Mouse (Mus musculus): Measurements from ENCODE around the gene Unc79. TPM values are rescaled to one million over a fixed set of nuclear protein-coding genes. Genes with fewer than 3 reads are reported as not detected.

The Unc79 gene
- under 1 TPM; 0.32 to 0.60 TPM for polyA plus RNA-seq (2017; shearing (Covaris generic))

DNA sequence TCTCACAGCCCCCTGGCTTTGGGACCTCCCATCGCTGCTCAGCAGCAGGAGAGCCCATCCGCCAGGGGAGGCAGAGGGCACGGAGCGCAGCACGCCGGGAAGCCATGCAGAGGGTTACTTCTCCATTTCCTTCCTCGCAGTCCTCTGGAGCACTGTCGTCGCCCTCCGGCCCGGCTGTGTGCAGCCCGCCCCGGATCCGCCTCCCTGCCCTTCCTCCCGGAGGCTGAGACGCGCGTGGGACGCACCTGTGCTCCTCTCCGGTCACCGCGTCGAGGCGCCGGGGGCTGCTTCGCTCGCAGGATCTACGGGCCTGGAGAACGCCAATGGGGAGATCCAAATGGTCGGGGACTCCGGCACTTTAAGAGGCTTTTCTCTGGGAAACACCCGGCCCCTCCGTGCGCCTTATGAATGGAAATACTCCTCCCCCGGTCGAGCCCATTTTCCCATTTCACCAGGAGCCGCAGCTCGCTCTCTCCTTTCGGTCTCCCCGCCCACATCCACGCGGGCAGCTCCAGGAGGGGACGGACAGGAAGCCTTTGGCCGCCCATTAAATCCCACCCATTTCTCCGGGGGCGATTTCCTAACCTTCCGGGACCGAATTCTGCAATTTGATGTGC lies at the start of gene Unc79:
Gene Unc79 (plus strand): TSS at position 82 of the 617 bp plus-strand sequence.
- ATAC-seq: no peak

DNA sequence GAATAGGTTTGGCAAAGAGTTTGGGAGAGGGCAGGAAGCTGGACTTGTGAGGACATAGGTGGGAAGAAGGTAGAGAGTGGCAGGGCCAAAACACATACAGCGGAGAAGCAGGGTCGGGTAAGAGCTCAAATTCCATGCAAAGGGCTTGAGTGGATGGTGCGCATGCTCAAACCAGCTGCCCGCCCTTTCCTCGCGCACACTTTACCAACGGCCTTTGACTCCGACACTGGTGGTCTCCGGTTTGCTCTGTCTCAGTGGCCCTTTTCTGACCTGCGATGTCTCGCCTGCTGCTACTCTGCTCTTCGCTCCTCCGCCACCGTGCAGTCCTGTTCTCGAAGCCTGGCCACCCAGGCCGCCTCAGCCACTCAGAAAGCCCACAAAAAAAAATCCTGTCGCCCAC lies 49.6 kb upstream of the Unc79 start, which contains the start of gene Cox8c:
Gene Cox8c (plus strand): TSS at position 226 of the 400 bp plus-strand sequence.
- ATAC-seq: no peak

DNA sequence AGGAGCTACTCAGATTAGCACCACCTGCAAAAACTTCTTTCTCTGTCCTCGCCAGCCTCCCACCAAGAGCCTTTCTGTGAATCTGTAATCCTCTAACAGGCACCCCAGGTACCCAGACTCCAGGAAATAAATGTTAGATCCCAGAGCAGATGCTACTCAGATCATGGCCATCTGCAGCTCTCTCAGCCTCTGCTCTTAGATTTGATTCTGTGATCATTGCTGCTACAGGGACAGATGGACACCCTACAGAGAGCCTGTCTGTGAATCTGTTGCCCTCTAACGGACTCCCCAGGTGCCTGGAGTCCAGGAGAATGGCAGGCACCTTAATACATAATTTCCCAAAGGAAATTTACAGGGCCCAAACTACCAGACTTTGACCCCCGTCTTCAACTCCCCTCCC lies 40.5 kb upstream of the Unc79 start:
- ATAC-seq: no peak

DNA sequence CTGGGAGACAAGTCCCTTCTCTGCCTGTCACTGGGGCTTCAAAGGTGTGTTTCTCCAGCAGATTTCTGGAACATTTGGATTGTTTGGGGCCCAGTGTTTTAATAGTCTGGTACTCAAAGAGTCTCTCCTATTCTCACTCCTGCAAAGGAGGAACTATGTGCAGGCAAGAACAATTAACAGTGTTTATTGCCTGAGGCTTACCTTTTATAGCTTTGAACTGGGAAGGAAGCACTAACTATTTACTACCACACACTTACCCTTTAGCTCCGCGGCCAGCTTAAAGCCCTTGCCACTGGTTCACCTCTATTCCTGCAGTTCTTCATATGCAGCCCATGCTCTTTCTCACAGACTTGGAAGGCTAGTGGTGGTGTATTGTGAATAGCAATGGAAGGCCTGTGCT lies 32.6 kb upstream of the Unc79 start:
- ATAC-seq: no peak

DNA sequence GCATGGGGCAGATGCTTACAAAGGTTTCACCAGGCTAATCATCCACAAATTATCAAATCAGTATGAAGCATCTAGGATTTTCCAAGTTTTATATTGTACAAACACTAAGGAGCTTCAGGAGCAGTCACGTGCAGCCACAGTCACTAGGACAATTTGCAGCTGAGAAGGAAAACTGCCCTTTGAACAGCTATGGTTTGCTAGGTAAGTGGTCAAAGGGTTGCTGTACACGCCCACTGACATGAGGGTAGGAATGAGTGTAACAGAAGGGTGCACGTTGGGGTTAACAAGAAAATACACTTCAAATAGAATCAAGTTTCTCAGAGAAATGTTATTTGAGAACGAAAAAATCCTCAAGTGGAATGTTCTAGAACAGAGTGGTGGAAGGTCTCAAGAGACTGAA lies 18.9 kb upstream of the Unc79 start:
- no peak for ATAC-seq

DNA sequence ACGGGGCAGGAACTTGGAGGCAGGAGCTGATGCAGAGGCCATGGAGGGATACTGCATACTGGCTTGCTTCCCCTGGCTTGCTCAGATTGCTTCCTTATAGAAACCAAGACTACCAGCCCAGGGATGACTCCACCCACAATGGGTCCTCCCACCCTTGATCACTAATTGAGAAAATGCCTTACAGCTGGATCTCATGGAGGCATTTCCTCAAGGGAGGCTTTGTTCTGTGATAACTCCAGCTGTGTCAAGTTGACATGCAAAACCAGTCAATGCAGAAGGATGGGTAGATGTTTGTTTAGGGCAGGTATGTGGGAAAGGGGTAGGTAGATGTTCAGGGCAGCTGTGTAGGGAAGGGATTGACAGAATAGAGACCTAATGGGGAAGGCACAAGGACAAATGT lies 18.3 kb upstream of the Unc79 start:
- ATAC-seq: no peak

- ATAC-seq: no peak
Observed at GRCm38 (mm10) chr12:102930789-102931188, 17.9 kb upstream of the Unc79 start.

GRCm38 (mm10) chr12:102935892-102936291 lies 12.8 kb upstream of the Unc79 start:
- no peak for ATAC-seq

GRCm38 (mm10) chr12:102945571-102945970 lies 3.1 kb upstream of the Unc79 start:
- no peak for ATAC-seq

GRCm38 (mm10) chr12:102947826-102948225 lies 833 bp upstream of the Unc79 start:
- no peak for ATAC-seq

DNA sequence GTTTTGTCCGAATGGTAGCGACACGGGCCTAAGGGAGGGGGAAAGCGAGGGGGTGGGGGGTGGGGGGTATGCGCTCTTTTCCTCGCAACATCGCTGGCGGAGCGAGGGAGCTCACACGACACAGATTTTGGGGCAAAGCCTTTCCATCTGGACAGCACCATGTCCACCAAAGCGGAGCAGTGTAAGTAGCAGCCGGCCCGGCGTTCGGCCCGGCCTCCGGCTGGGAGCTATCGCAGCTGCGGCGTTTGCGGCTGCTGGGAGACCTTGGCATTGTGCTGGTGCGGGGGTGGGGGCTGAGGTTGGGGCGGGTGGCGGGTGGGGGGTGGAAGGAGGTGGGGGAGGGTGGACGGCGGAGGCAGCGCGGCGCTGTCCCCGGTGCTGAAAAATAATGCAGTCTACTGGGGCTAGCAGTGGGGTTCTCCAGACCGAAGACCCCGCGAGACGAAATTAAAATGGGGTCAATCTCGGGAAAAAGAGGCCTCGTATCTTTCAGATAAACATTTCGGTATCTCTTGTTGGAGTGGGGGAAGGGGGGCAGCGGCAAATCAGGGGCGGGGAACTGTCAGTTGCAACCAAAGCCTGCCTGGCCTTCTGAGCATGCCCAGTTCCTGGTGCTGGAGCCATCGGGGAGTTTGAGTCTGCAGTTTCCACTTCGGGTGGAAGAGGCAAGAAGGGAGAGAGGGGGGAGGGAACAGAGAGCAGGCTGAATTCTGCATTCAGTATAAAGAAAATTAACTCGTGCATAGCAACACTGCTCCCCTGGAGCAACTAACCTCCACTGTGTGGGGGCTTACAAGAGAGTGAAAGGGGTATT lies 943 bp downstream of the Unc79 start:
- no peak for ATAC-seq

GRCm38 (mm10) chr12:102960051-102960775 lies 11.6 kb downstream of the Unc79 start:
- ATAC-seq: no peak

DNA sequence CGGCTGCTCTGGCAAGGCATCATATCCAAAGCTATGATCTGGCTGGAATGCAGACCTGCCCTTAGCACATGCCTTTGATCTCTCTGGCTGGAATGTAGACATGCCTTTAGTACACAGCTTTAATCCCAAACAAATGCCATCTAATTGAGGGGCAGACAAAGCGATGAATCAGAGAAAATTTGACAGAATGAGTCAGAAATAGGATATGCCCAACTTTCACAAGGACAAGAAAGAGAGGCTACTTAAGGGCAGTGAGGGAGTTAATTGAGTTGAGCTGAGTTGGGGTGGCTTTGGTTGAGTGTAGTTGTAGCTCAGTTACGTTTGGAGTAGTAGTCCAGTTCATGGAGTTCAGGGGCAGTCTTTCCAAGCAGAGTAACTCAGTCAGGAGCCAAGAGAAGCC lies 12.4 kb downstream of the Unc79 start:
- ATAC-seq: no peak

- no peak for ATAC-seq
Observed at GRCm38 (mm10) chr12:102964486-102964885, 15.8 kb downstream of the Unc79 start.

GRCm38 (mm10) chr12:102980584-102980983 lies 31.9 kb downstream of the Unc79 start:
- no peak for ATAC-seq

DNA sequence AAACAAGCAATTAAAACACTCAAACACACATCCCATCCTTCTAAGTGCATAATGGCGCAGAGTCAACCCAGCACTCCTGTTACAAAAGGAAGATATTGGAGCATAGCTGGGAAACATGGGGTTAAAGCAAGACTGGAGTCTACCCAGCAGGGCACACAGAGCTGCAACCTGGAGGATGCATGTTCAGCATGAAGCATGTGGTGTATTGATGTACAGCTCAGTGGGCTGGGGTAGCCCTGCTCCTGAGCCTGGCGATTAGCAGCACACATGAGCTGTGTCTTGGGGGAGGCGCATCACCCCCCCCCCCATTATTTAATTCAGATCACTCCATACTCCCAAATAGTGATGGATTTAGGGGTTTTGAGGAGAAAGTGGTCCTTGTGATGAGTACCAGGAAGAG lies 32.9 kb downstream of the Unc79 start:
- ATAC-seq: no peak

DNA sequence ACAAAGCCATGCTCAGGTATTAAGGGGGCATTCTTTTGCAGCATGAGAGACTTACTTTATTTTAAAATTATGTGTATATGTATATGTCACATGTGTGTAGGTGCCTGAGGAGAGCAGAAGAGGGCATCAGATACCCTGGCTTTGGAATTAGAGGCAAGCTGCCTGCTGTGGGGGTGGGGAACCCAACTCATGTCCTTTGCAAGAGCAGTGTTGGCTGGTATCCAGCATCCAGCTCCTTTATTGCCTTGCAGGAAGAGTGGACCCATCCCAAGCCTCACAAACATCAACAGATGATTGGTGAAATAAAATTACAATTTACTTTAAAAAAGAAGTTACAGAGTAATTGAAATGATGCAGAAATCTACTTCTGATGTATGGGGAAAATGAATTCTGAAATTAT lies 36.7 kb downstream of the Unc79 start:
- no peak for ATAC-seq

GRCm38 (mm10) chr12:102987736-102988135 lies 39.1 kb downstream of the Unc79 start:
- ATAC-seq: no peak

DNA sequence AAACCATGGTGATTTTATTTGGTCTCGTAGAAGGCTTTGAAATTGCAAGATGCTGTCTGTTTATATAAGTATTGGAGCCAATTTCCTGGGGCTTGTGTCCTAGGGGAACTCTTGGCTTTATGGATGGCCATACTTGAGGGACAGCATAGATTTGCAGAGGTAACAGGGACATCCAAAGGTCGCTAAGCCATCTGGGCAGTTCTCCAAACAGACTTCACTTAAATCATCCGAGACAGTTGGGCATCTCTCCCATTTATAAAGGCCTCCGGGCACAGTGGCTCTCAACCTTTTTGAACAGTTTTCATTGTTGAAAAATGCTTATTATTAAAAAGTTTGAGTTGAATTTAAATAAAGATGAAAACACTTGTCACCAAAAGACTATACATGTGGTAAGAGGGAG lies 59.8 kb downstream of the Unc79 start:
- ATAC-seq: no peak

- no peak for ATAC-seq
Observed at GRCm38 (mm10) chr12:103018161-103018560, 69.5 kb downstream of the Unc79 start.

DNA sequence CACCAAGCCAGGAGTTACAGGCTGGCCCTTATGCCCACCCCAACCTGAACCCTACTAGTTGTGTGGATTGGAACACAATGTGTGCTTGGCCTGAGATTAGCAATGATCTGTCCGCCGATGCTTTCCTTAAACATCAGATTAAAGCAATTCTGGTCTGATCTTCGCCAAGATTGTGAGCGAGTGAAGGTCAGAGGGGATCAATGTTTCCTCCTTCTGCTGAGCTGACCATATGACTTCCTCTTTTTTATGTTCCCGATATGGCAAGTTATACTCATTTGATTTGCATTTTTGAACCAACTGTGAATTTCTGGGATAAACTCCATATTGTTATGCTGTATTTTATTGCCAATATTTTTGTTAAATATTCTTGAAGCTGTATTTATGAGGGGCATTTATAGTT lies 88.0 kb downstream of the Unc79 start:
- no peak for ATAC-seq

DNA sequence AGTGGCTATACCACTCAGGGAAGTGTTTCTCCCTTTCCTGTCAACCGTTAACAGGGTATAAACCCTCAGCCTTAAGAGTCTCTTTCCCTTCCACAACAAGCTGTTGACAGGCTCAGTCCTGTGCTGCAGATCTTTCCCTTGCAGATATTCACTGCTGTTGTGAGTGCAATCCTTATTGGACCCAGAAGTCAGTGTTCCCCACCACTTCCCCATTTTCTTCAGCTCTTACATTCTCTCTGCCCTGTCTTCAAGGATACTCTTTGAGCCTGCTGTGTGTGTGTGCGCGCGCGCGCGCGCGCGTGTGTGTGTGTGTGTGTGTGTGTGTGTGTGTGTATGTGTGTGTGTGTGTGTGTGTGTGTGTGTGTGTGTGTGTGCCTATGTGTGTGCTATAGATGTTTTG lies 90.7 kb downstream of the Unc79 start:
- ATAC-seq: no peak

- ATAC-seq: no peak
Observed at GRCm38 (mm10) chr12:103040136-103040535, 91.5 kb downstream of the Unc79 start.

- no peak for ATAC-seq
Observed at GRCm38 (mm10) chr12:103041401-103041800, 92.7 kb downstream of the Unc79 start.

Measured in activated CD4-positive, CD25-positive, alpha-beta regulatory T cell, adult 4 months (primary cell).